Mouse (Mus musculus) ES-E14 (cell line): ENCODE measurements around the gene 2610008E11Rik.

Experiments used
- CHD2 ChIP-seq: IDR thresholded peaks from 2 replicates; pipeline ENCODE4 v1.6.1; 2014; ENCODE audit warnings: mild to moderate bottlenecking, low read depth, low read length, inconsistent platforms
- HCFC1 ChIP-seq: IDR thresholded peaks from 2 replicates; pipeline ENCODE4 v1.6.1; 2012; ENCODE audit warnings: low read length, inconsistent platforms, borderline replicate concordance; ENCODE audit not compliant: insufficient read depth
- MAFK ChIP-seq: IDR thresholded peaks from 2 replicates; pipeline ENCODE4 v1.6.1; 2014; ENCODE audit warnings: mild to moderate bottlenecking, low read depth, low read length, inconsistent platforms; ENCODE audit not compliant: insufficient read depth
- ZC3H11A ChIP-seq: IDR thresholded peaks from 2 replicates; pipeline ENCODE4 v1.6.1; 2012; ENCODE audit warnings: low read depth, mild to moderate bottlenecking, inconsistent platforms, low read length, borderline replicate concordance
- ZNF384 ChIP-seq: IDR thresholded peaks from 2 replicates; pipeline ENCODE4 v1.6.1; 2012; ENCODE audit warnings: low read depth, low read length, inconsistent platforms

GRCm38 (mm10) chr10:79106325-79107282 lies 9.2 kb upstream of the 2610008E11Rik start:
- TF ChIP-seq ZNF384 (no peak), MAFK (no peak), CHD2 (no peak), HCFC1 (no peak), ZC3H11A (no peak)
